Mouse (Mus musculus): ENCODE results near the gene Rpgrip1l.

Gene Rpgrip1l

GRCm38 (mm10) chr8:91329056-91329455 is 16.0 kb upstream of the Rpgrip1l start:
- DNase-seq (ENCODE audit: low spot score): no peak

- DNase-seq (ENCODE audit: low spot score): no peak
Measured at GRCm38 (mm10) chr8:91327471-91328205, 14.6 kb upstream of the Rpgrip1l start.

GRCm38 (mm10) chr8:91326946-91327345 is 13.9 kb upstream of the Rpgrip1l start:
- DNase-seq (ENCODE audit: low spot score): no peak

- no peak for DNase-seq (ENCODE audit: low spot score)
Measured at GRCm38 (mm10) chr8:91326018-91326417, 13.0 kb upstream of the Rpgrip1l start.

- DNase-seq (ENCODE audit: low spot score): no peak
Measured at GRCm38 (mm10) chr8:91324916-91325315, 11.9 kb upstream of the Rpgrip1l start.

GRCm38 (mm10) chr8:91324271-91324670 is 11.2 kb upstream of the Rpgrip1l start:
- DNase-seq (ENCODE audit: low spot score): no peak

GRCm38 (mm10) chr8:91323511-91323910 is 10.4 kb upstream of the Rpgrip1l start:
- DNase-seq (ENCODE audit: low spot score): no peak

GRCm38 (mm10) chr8:91318938-91319729 is 6.1 kb upstream of the Rpgrip1l start:
- no peak for DNase-seq (ENCODE audit: low spot score)

GRCm38 (mm10) chr8:91317567-91318227 is 4.6 kb upstream of the Rpgrip1l start:
- DNase-seq (ENCODE audit: low spot score): no peak

- DNase-seq (ENCODE audit: low spot score): no peak
Measured at GRCm38 (mm10) chr8:91312342-91312741, 720 bp downstream of the Rpgrip1l start.

- DNase-seq (ENCODE audit: low spot score): no peak
Measured at GRCm38 (mm10) chr8:91304481-91305386, 8.3 kb downstream of the Rpgrip1l start.

GRCm38 (mm10) chr8:91298672-91299071 is 14.4 kb downstream of the Rpgrip1l start:
- DNase-seq (ENCODE audit: low spot score): no peak

GRCm38 (mm10) chr8:91295786-91296185 is 17.3 kb downstream of the Rpgrip1l start:
- DNase-seq (ENCODE audit: low spot score): no peak

GRCm38 (mm10) chr8:91290576-91290975 is 22.5 kb downstream of the Rpgrip1l start:
- DNase-seq (ENCODE audit: low spot score): peak; percentile 26

- no peak for DNase-seq (ENCODE audit: low spot score)
Measured at GRCm38 (mm10) chr8:91286237-91286636, 26.8 kb downstream of the Rpgrip1l start.

- DNase-seq (ENCODE audit: low spot score): no peak
Measured at GRCm38 (mm10) chr8:91283815-91284214, 29.2 kb downstream of the Rpgrip1l start.

GRCm38 (mm10) chr8:91282655-91283054 is 30.4 kb downstream of the Rpgrip1l start:
- DNase-seq (ENCODE audit: low spot score): no peak

- DNase-seq (ENCODE audit: low spot score): no peak
Measured at GRCm38 (mm10) chr8:91281545-91281944, 31.5 kb downstream of the Rpgrip1l start.

GRCm38 (mm10) chr8:91280467-91281212 is 32.4 kb downstream of the Rpgrip1l start:
- DNase-seq (ENCODE audit: low spot score): no peak

GRCm38 (mm10) chr8:91278060-91278459 is 35.0 kb downstream of the Rpgrip1l start:
- no peak for DNase-seq (ENCODE audit: low spot score)

GRCm38 (mm10) chr8:91276337-91276736 is 36.7 kb downstream of the Rpgrip1l start:
- DNase-seq (ENCODE audit: low spot score): no peak

Measured in testis, postnatal 14 days (tissue).